Mouse (Mus musculus) heart, postnatal 0 days (tissue): ENCODE data around the gene Mtg2. TPM values are rescaled to one million over a fixed set of nuclear protein-coding genes. Genes with fewer than 3 reads are reported as not detected.

Experiments
- ATAC-seq: fragments of 200-750 bp; cut with Nextera tagmentation; 2 replicates; pipeline ENCODE4 v1.8.0; 2017; ENCODE audit warnings: low read depth, moderate number of reproducible peaks, moderate library complexity; ENCODE audit not compliant: insufficient read depth
- DNase-seq: peaks from one replicate; pipeline ENCODE4 v3.0.0-alpha.2; 2016; ENCODE audit warnings: low spot score
- H3K27ac ChIP-seq: fragments of 300-500 bp; sonication (generic); 2 replicates; pipeline ENCODE4 v1.5.1; 2014; ENCODE audit warnings: low read depth, mild to moderate bottlenecking
- H3K27me3 ChIP-seq: fragments of 300-500 bp; sonication (generic); 2 replicates; pipeline ENCODE4 v1.6.1; 2014; ENCODE audit warnings: low read length, mixed read lengths; ENCODE audit not compliant: control insufficient read depth, insufficient read depth
- H3K36me3 ChIP-seq: fragments of 300-500 bp; sonication (generic); replicated peaks from 2 replicates; pipeline ENCODE4 v1.6.1; 2014; ENCODE audit warnings: low read length, mixed read lengths; ENCODE audit not compliant: control insufficient read depth, insufficient read depth
- H3K4me1 ChIP-seq: fragments of 300-500 bp; sonication (generic); 2 replicates; pipeline ENCODE4 v1.6.1; 2014; ENCODE audit warnings: antibody characterized with exemption; ENCODE audit not compliant: control insufficient read depth, insufficient read depth
- H3K4me2 ChIP-seq: fragments of 300-500 bp; sonication (generic); 2 replicates; pipeline ENCODE4 v1.6.1; 2014; ENCODE audit warnings: low read depth, mild to moderate bottlenecking, low read length, moderate library complexity
- H3K4me3 ChIP-seq: fragments of 300-500 bp; sonication (generic); 2 replicates; pipeline ENCODE4 v1.5.1; 2014; ENCODE audit warnings: low read depth, low read length
- H3K9ac ChIP-seq: fragments of 300-500 bp; sonication (generic); replicated peaks from 2 replicates; pipeline ENCODE4 v1.6.1; 2014; ENCODE audit warnings: low read depth, low read length, mixed read lengths
- H3K9me3 ChIP-seq: fragments of 300-500 bp; sonication (generic); replicated peaks from 2 replicates; pipeline ENCODE4 v1.6.1; 2016; ENCODE audit warnings: low read length; ENCODE audit not compliant: control insufficient read depth
- CTCF ChIP-seq: IDR thresholded peaks from 2 replicates; pipeline ENCODE4 v1.5.1; 2016; ENCODE audit warnings: antibody characterized with exemption, control low read depth, low read depth
- EP300 ChIP-seq: IDR thresholded peaks from 2 replicates; pipeline ENCODE4 v1.6.1; 2016; ENCODE audit warnings: antibody characterized with exemption, low read depth
- WGBS: fragments of 180-500 bp; shearing (Covaris S2); extraction: QIAGEN DNeasy Blood & Tissue Kit; methylation state at CpG from one replicate; pipeline ENCODE4 v1.1.7; 2014; 5-methylcytosine and 5-hydroxymethylcytosine counted together
- polyA plus RNA-seq: library from polyadenylated mRNA; unstranded; fragments of >200 nt; fragmentation: Nextera tagmentation; extraction: Ambion mirVana; gene quantifications from 2 replicates; pipeline ENCODE4 v1.2.1, GENCODE M21; 2015
- total RNA-seq: library from RNA; depleted of rRNA; stranded (reverse); fragments of >200 nt; gene quantifications from 2 replicates; pipeline ENCODE4 v1.2.3, GENCODE M21; 2014; ENCODE audit warnings: low replicate concordance

Mtg2 gene
- total and polyA plus RNA-seq, 2 experiments from 2014 or later: 21.3 to 33.9 TPM

DNA sequence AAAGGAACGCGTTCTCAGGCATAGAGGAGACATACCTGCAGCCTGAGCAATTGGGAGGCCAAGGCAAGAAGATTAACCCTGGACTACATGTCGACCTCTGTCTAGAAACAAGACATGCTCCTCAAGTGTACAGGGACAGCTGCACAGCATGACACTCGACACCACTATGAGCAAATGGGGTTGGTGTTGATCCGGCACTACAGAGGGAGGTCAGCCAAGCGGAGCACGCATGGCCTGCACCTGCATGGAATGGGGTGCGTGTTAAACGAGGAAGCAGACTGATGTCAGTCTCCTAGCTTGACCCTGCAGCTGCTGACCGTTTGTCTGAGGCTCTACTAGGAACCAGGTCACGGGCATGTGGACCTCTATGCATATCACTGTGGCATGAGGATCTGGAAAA, 19.9 kb downstream of the Mtg2 start:
- H3K4me2 ChIP-seq: no peak overlapping the region
- H3K4me1 ChIP-seq: no peaks in the 10 kb centered on the region
- H3K4me3 ChIP-seq: no peak overlapping the region
- H3K27ac ChIP-seq: no peak overlapping the region
- H3K9ac ChIP-seq: no peak overlapping the region
- H3K36me3 ChIP-seq: no peaks in the 10 kb centered on the region
- H3K27me3 ChIP-seq: no peaks in the 10 kb centered on the region
- ATAC-seq (no peak), DNase-seq (no peak)
- no peaks in the 10 kb centered on the region for H3K9me3 ChIP-seq
- 61% methylated on average over 11 of the region's 11 CpGs for WGBS
- TF ChIP-seq EP300 (no peak), CTCF (no peak)

- ATAC-seq: no peak
- Histone ChIP-seq H3K36me3 (no peaks in the 10 kb centered on the region), H3K9ac (no peak overlapping the region), H3K9me3 (no peaks in the 10 kb centered on the region), H3K4me3 (no peak overlapping the region), H3K4me1 (no peaks in the 10 kb centered on the region), H3K27ac (no peak overlapping the region), H3K27me3 (peaks cover 34% of the 10 kb centered on the region), H3K4me2 (no peak overlapping the region)
- DNase-seq: no peak
- TF ChIP-seq EP300: no peak
- no peak for TF ChIP-seq CTCF
- WGBS: 34% methylated on average over 5 of the region's 5 CpGs
Observed at GRCm38 (mm10) chr2:180095711-180096110, 25.3 kb downstream of the Mtg2 start.

DNA sequence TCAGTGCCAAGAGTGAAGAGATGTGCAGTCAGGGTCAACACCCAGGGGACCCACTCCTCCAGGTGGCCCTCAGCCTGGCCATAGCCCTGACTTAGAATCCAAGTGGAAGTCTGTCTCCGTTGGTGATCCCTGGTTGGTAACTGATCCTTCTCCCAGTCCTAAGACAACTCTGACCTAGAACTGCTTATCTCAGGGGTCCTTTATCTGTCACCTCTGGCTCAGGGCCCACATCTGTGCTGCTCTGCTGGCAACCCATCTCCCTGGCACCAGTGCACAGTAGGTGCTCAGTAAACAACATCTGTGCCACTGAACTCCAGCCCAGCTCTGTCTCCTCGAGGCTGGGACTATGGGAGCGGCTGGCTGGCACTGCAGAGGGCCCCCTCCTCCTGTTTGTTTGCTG, 27.2 kb downstream of the Mtg2 start:
- Histone ChIP-seq H3K4me1 (no peaks in the 10 kb centered on the region), H3K36me3 (no peaks in the 10 kb centered on the region), H3K9me3 (no peaks in the 10 kb centered on the region), H3K4me2 (no peak overlapping the region), H3K4me3 (no peak overlapping the region), H3K27ac (no peak overlapping the region), H3K27me3 (peaks cover 52% of the 10 kb centered on the region), H3K9ac (no peak overlapping the region)
- WGBS: 24% methylated on average over 3 of the region's 3 CpGs
- TF ChIP-seq EP300 (no peak), CTCF (no peak)
- DNase-seq (no peak), ATAC-seq (no peak)

GRCm38 (mm10) chr2:180098167-180098566, 27.8 kb downstream of the Mtg2 start:
- peaks cover 58% of the 10 kb centered on the region for H3K27me3 ChIP-seq
- TF ChIP-seq CTCF (no peak), EP300 (no peak)
- WGBS: 20% methylated on average over 5 of the region's 5 CpGs

DNA sequence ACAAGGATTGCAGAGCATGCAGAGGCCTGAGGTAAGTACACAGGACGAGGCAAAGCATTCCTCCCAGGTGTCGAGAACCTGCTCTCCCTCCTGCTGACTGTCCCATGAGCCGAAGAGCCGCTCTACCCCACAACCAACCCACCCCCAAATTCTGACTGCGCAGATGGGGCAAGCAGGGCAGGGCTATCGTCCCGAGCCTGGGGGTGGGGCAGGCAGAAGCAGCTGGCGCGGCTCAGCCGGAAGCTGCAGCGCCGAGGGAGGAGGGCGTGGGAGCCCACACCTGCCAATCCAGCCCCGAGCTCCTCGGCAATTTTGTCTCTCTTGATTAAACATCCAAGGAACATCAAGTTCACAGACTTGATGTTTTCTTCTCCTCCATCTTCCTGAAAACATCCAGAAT, 29.1 kb downstream of the Mtg2 start:
- H3K27me3 ChIP-seq: peaks cover 71% of the 10 kb centered on the region
- H3K9ac ChIP-seq: no peak overlapping the region
- 13% methylated on average over 15 of the region's 15 CpGs for WGBS
- ATAC-seq (no peak), DNase-seq (no peak)
- 0 out of 2 replicates have a peak, but pooled peaks cover 12% of the 10 kb centered on the region for H3K4me1 ChIP-seq
- no peak overlapping the region for H3K27ac ChIP-seq
- H3K4me3 ChIP-seq: no peak overlapping the region
- H3K4me2 ChIP-seq: peak overlapping the region; percentile 25; the same call in 1 of the 2 replicates
- H3K36me3 ChIP-seq: no peaks in the 10 kb centered on the region
- H3K9me3 ChIP-seq: no peaks in the 10 kb centered on the region
- TF ChIP-seq EP300 (no peak), CTCF (no peak)

More at GRCm38 (mm10) chr2:180098167-180098566, 27.8 kb downstream of the Mtg2 start:
- no peaks in the 10 kb centered on the region for H3K36me3 ChIP-seq
- ATAC-seq (no peak), DNase-seq (no peak)
- no peak overlapping the region for H3K27ac ChIP-seq
- no peak overlapping the region for H3K4me2 ChIP-seq
- H3K9me3 ChIP-seq: no peaks in the 10 kb centered on the region
- H3K4me1 ChIP-seq: no peaks in the 10 kb centered on the region
- no peak overlapping the region for H3K4me3 ChIP-seq
- no peak overlapping the region for H3K9ac ChIP-seq
